Mouse (Mus musculus): ENCODE measurements around the gene Ampd2.

Ampd2 gene

DNA sequence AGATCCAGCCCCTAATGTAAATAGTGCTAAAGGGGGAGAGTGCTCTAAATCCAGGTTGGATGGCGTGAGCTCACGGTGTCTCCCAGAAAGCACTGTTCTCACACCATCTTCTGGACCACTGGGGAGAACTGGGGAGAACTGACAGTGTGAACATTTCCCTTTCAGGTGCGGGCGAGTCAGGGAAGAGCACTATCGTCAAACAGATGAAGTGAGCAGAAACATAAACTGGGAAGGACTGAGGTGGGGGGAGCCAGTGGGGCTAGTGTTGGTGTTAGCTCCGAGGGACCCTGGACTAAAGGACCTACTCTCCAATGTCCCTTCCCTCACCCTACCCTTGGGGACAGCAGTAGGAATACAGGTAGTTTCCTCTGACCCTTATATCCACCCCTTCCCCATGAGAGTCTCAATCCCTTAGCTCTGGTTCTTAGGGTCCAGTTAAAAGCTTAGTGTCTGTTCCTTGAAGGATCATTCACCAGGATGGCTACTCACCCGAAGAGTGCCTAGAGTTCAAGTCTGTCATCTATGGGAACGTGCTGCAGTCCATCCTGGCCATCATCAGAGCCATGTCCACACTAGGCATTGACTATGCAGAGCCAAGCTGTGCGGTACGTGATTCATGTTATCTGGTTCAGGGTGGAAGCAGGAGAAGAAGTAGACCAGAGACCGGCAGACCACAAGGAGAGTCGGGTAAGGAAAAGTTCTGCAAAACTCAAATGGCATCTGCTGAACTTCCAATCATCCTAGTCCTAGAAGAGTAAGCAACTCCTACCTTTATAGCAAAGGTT is 8.7 kb upstream of the Ampd2 start:
- DNase-seq, result no peak

- no peak for DNase-seq
Measured at GRCm38 (mm10) chr3:108094146-108094545, 7.7 kb upstream of the Ampd2 start.

DNA sequence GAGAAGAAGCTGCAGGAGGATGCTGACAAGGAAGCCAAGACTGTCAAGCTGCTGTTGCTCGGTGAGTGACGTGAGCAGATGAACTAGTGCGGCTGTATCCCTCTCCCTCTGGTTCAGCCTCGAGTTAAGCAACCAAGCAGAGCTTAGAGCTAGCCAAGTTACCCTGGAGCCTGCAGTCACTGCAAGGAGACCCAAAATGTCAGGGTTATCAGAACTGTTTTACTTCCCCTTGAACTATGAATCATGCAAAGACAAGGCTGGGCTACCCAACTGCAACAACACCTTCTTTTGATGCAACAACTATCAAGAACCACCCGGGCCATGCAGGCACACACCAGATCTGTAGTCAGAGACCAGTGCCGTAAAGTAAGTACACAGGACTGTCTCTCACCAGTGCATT is 6.9 kb upstream of the Ampd2 start:
- DNase-seq, result no peak

GRCm38 (mm10) chr3:108092536-108093115 is 6.2 kb upstream of the Ampd2 start, which contains the start of gene Gnat2:
Gene Gnat2 (plus strand): TSS chr3:108092789.
- DNase-seq, result no peak

- no peak for DNase-seq
Measured at GRCm38 (mm10) chr3:108092030-108092429, 5.6 kb upstream of the Ampd2 start.

GRCm38 (mm10) chr3:108090561-108090960 is 4.1 kb upstream of the Ampd2 start:
- no peak for DNase-seq

DNA sequence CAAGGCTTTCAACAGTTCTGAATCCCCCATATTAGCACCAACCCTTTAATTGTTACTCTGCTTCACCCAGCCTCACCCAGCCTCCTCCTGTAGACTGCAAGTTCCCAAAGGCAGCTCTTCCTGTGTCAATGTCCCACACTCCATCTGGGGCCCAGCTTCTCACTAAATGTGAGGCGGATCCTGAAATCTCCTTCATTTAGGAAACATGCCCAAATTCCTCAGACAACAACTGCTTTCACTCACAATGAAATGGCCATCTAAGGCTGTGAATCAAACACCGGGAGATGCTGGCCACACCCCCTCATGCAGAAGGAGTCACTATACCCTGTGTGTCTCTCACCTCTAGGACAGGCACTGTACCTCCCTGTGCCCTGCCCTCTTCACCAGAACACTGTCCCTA is 3.5 kb upstream of the Ampd2 start:
- DNase-seq, result no peak

DNA sequence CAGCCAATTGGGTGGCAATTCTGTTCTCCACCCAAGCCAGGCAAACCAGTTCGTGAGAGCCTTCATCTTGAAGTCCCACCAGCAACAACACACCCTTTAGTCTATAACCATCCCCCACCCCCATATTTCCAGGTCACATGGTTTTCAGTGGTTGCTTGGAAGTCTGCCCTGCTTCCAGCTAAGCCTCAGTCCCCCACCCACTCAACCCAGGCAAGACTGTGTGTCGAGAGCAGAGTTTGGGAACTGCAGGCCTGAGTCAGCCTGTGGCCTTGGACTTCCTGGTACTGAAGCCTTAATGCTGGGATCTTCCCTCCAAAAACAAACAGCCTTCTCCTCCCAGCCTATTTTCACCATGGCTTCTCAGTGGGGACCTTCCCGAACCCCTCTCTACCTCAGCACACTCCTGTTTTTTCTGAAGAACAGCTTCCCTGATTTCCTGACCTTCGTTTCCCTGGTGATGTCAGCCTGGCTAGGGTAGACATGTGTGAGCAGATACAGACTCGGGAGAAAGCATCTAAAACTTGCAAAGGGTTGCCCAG is 2.5 kb upstream of the Ampd2 start:
- DNase-seq, result no peak

DNA sequence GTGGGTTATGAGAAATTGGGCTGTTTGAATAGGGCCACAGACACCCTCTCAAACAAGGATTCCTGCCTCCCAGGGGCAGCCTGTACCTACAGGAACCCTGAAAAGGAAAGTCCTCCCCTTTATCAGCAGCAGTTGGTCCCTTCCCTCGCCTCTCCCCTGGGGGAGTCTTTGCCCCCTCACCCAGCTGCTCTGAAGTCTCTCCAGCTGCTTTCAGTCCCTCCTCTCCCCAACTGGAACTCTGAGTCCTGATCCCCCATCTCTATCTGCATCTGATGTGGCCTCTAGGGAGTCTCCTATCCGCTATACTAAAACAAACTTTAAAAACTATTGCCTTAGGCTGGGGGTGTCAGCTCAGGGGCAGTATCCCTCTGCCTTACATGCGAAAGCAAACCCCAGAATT is 878 bp upstream of the Ampd2 start:
- DNase-seq, result no peak

GRCm38 (mm10) chr3:108085721-108086469 is 556 bp downstream of the Ampd2 start:
- DNase-seq, result peak; percentile 88 to 90

DNA sequence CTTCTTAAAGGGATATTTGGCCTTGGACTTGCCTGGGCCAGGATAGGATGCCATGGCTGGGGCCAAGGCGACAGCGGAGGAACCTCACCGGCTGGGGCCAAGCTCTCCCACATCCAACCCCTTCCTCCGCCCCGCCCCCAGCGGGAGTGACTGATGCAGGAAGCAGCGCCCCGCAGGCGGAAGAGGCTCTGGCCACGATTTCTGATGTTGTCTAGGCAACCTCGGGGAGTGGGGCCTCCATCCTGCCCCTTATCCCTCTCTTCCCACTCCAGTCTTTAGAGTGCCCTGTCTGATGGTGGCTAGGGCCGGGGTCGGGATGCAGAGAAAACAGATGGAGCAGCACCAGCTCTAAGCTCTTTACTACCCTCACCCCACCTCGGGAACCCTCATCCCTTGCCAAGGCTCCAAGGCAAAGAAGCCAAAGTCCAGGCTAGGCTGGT is 1.1 kb downstream of the Ampd2 start:
- peak; percentile 92 to 95 for DNase-seq

GRCm38 (mm10) chr3:108084767-108085270 is 1.6 kb downstream of the Ampd2 start:
- no peak for DNase-seq

GRCm38 (mm10) chr3:108083904-108084407 is 2.5 kb downstream of the Ampd2 start:
- no peak for DNase-seq

DNA sequence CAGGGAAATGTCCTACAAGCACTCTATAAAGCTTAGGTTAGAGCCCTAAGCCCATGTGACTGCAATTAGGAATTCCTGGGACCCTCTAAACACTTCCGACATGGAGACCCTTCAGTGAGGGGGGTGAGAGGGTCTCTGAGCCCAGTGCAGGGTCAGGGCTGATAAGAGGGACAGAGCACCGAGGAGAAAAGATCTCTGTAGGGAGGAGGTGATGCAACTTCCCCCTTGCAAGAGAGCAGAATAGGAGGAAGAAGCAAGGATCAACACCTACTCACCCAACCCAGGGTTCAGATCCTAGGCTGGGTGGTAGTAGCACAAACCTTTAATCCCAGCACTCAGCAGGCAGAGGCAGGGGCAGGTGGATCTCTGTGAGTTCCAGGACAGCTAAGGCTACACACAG is 3.3 kb downstream of the Ampd2 start:
- DNase-seq, result no peak

GRCm38 (mm10) chr3:108082251-108082875 is 4.1 kb downstream of the Ampd2 start:
- no peak for DNase-seq

DNA sequence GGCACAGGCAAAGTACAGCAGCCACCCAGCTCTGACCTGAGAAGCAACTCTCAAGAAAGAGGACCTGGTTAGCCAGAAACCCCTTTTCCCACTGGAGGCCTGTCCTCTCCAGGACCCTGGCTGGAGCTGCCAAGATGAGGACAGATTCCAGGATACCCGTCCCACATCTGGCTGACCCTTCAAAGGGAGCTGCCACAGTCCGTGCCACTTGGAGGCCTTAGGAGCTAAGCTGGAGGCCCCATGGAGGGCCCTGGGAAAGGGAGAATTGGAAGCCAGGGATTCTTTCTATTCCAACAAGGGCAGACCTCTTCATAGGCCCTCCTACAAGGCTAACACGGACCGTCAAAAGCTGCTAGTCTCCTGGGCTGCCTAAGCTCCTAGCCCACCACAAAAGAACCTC is 4.8 kb downstream of the Ampd2 start:
- no peak for DNase-seq

- peak in 1 of 2 experiments; percentile 61 for DNase-seq
Measured at GRCm38 (mm10) chr3:108076836-108077235, 9.6 kb downstream of the Ampd2 start.

GRCm38 (mm10) chr3:108072983-108073569 is 13.4 kb downstream of the Ampd2 start:
- no peak for DNase-seq

- DNase-seq, result peak; percentile 83 to 89
Measured at GRCm38 (mm10) chr3:108070295-108071293, 15.9 kb downstream of the Ampd2 start.

DNA sequence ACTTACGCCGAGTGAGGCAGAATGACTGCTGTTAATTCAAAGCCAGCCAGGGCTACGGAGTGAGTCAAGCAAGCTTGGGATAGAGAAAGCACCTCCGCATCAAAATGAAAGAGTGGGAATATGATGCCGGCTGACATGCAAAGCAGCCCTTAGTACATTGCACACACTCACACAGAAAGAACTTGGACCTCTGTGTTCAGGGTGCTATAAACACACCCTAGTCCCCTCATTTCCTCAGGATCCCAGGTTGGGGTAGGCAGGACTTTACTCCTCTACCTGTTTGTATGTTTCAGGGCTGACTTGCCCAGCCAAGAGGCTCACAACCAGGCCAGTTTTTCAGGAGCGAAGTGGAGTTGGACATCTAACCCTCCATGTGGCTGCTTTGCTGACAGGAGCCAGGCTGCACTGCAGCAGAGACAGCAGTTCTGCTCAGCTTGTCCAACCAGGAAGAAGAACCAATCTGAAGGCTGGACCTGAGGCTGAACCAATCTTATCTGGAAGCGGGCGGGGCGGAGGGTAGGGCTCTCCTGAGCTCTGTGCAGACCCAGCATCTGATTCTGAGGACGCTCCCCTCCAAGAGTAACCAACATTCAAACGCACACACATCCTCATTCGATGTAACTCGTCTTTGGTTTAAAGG is 17.1 kb downstream of the Ampd2 start:
- peak; percentile 75 to 83 for DNase-seq
